Mouse (Mus musculus) heart, adult 8-10 months (tissue): ENCODE measurements around the gene Klk6. TPM values are rescaled to one million over a fixed set of nuclear protein-coding genes. Genes with fewer than 3 reads are reported as not detected.

Experiments used
- DNase-seq: peaks from one replicate; pipeline ENCODE4 v3.0.0; 2022; ENCODE audit warnings: low spot score
- total RNA-seq, 4 experiments: library from RNA; stranded (reverse); gene quantifications; 2 replicates each; pipeline ENCODE4 v1.2.4; 2022

Klk6 gene
- total RNA-seq: not detected

GRCm38 (mm10) chr7:43824199-43824598, at the start of gene Klk6:
Gene Klk6 (plus strand): TSS chr7:43824499.
- no peak for DNase-seq

GRCm38 (mm10) chr7:43774802-43775201, 49.5 kb upstream of the Klk6 start:
- DNase-seq: no peak

GRCm38 (mm10) chr7:43775311-43776057, 48.8 kb upstream of the Klk6 start:
- no peak for DNase-seq

DNA sequence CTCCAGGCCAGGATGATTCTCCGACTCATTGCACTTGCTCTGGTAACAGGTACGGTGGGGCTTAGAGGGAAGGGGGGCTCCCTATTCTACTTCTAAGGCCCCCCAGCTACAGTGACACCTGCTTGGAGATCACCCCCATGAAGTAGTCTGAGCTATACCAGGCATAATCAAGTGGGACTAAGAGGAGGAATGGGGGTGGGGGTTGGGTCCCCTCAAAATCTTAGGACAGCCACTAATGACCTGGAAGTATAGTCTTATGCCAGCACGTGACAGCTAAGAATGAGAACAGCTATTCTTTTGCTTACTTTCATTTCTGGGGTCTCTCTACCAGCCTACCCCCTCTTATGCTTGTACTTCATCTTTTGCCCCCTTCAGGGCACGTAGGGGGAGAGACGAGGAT, 47.8 kb upstream of the Klk6 start:
- no peak for DNase-seq

GRCm38 (mm10) chr7:43777423-43777822, 46.9 kb upstream of the Klk6 start:
- no peak for DNase-seq

GRCm38 (mm10) chr7:43778176-43778970, 45.9 kb upstream of the Klk6 start:
- DNase-seq: no peak

- no peak for DNase-seq
Observed at GRCm38 (mm10) chr7:43780241-43780640, 44.1 kb upstream of the Klk6 start.

DNA sequence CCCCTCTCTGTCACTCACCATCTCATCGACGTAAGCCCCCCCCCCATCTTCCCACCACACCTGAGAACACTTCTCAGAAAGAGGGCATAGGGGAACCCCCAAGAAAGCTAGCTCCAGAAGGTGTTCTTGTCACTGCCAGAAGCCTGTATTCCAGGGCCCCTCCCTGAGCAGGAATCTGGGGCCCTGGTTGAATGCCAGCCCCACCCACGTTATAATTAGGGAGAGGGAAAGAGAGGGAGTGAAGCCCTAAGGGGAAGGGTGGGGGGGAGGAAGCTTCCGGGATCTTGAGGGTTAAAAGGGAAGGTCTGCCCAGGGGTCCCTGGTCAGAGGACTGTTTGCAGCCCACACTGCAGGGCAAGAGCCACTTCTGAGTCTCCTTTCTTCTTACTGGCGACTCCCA, 43.6 kb upstream of the Klk6 start, which contains the start of gene Klk10:
Klk10 (plus strand) TSS at position 290 of the 400 bp plus-strand sequence.
- no peak for DNase-seq

DNA sequence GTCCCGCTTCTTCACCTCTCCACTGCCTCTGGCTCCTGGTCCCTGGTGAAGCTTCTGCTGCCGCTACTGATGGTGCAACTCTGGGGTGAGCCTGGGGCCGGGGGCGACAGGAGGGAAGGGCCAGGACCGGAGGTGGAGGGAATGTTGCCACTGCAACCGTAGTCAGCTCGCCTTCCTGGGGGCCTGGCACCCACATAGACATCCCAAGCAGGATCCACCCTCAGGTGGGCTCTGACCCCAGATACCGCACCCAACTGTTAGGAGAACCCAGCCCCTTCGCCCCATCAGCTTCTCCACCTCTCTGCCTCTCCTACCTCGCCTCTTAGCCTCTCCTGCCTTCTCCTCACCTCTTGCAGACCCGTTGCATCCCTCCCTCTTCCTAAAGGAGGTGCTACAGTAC, 42.8 kb upstream of the Klk6 start:
- DNase-seq: no peak

DNA sequence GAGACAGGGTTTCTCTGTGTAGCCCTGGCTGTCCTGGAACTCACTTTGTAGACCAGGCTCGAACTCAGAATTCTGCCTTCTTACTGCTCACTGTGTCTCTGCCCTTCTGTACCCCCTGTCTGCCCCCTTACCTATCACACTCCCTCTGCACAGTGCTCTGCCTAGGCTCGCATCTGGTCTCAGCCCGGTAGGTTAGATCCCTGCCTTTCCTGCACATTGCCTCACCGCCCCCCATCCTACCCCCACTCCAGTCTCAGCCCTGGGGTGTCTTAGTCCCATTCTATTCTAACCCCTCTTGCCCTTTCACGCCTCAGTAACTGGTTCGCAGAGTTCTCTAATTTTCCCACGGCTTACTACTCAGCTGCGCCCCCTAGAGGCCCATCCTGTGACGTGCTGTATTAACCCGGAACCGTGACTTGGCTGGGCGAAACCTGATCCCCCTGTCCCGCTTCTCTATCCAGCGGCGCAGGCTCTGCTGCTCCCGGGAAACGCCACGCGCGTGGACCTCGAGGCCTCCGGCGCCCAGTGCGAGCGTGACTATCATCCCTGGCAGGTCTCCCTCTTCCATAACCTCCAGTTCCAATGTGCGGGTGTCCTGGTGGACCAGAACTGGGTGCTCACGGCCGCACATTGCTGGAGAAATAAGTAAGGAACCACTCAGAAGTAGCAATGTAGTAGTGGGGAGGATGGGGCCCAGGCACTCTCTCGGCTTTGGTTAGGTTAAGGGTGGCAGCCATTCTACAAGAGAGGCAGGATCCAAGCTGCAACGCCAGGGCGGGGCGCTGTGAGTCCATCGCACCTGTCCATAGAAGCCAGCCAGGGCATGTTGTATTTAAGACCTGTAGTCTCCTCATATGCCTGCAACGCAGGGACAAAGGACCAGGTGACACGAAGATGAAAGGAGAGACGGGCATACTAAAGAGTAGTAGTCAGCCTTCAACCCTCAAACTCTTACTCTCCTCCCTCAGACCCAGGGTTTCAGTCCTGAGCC, 41.7 kb upstream of the Klk6 start:
- DNase-seq: peak; percentile 78

DNA sequence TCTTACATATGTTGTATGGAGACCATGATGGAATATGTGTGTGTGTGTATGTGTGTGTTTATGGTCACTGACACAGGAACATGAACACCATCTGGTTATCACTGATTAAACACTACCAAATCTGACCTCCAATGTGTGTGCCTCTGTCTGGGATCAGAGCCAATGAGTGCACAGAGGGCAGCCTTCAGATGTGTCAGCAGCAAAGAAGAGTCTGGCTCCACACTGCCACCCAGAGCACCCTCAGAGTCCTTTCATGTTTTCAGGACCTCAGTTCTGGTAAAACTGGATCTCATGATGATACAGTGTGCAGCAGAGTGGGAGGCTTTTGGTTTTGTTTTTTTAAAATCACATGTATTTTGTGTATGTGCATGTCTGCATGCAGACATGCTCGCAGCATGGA, 39.0 kb upstream of the Klk6 start:
- no peak for DNase-seq

DNA sequence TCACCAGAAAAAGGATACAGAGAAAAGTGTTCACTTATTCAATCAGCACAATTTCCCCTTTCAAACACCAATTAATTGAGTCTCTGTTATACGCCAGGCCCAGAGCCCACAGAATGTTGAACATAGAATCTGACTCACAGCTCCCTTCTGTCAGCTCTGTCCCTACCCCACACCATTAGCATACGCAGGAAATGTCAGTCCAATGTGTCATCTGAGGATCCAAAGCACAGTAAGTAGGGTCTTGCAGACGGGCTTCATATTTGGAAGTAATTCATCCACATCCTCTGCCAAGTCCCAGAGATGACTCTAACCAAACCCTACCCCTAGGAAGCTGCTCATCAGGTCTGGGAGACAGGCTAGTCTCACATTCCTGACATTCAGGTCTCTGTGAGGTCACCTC, 36.2 kb upstream of the Klk6 start:
- DNase-seq: no peak

DNA sequence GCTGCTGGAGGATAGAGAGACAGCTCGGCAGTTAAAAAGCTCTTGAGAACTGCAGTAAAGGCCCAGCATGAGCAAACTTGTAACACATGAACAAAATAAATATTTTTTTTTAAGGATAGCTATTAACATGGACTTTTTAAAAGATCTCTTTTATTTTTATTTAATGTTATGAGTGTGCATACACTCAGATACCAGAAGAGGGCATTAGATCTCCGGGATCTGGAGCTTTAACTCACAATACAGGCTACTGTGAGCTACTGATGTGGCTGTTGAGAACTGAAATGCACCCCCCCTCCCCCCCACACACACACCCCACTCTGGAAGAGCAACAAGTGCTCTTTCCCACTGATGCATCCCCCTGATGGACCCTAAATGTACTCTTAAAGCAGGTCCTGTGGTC, 35.0 kb upstream of the Klk6 start:
- DNase-seq: no peak

DNA sequence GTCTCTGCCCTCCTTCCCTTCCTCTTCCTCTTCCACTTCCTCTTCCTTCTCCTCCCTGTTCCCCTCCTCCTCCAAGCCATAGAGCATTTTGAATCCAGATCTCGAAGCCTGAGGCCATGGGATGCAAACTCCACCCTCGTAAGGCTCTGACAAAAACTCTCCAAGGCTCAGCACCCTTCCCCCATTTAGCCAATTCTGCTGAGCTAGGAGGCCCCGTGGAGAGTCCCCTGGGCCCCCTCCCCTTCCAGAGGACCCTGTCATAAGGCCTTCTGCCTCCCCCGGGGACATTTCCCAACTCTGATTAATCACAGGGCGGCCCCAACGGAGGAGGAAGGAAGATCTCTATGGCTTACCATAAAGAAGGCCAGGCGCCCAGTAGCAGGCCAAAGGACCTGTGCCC, 32.7 kb upstream of the Klk6 start, which contains the start of gene Klk9:
Klk9 (plus strand) TSS at position 301 of the 400 bp plus-strand sequence.
- DNase-seq: no peak

- DNase-seq: no peak
Observed at GRCm38 (mm10) chr7:43796355-43796754, 27.9 kb upstream of the Klk6 start.

DNA sequence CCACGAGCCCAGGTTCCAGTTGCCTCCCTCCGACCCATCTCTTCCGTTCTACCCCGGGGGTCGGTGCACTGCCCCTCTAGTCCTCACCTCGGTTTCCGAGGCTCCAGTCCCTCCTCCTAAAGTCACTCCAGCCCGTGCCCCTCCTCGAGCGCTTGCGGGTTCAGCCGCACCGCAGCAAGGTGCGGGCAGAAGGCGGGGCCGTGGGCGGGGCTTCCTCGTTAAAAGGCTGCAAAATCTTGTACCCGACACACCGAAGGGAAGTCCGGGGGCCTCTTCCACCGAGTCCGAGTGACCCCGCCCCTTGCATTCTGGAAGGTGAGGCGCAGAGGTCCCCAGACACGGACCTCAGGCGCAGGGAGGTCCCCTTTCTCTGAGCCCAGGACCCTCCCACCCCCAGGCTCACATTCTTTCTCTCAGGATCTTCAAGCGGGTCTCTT, 26.9 kb upstream of the Klk6 start, which contains the start of gene Klk8:
Klk8 (plus strand) TSS at position 245 of the 437 bp plus-strand sequence.
- DNase-seq: peak; percentile 13

DNA sequence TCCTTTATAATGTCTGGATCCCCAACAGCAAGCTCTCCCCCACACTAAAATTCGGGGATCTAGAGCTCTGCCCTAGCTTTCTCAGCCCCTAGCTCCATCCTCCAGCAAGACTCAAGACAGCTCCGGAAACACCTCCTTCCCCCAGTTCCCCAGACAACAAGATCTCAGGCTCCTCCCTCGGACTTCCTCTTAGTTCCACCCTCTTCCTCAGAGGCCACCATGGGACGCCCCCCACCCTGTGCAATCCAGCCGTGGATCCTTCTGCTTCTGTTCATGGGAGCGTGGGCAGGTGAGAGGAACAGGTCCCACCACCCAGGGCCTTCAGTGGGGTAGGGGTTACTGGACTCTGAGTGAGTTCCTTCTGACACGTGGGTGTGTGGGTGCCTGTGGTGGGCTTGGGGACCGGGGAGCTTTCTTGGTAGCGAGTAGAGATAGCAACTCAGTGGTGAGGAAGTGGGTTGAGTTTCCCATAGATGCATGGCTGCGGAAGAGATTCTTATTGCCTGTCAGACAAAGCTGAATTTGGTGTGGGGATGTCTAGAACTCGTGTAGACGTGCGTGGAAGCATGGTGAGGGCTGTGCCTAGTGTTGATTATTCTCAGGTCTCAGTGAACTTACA, 26.3 kb upstream of the Klk6 start:
- DNase-seq: peak; percentile 44

DNA sequence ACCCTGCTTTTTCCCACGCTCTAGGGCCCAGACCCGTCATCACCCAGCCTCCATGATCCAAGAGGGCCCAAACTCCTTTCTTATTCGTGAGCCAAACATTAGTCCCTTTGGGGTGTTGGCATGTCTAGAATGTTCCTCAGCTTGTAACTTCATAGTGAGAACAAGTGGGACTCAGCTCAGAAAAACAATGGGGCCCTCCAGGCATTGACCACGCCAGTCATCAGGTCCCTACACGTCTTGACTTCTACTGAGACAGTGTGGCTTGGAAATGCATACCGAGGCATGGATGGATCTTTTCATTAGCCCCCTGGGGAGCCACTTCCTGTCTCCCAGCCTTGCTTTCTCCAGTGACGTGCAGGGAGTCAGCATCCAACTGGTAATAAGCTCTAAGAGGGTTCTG, 24.4 kb upstream of the Klk6 start:
- no peak for DNase-seq

GRCm38 (mm10) chr7:43810994-43811393, 13.3 kb upstream of the Klk6 start, which contains the start of gene Klk7:
Gene Klk7 (plus strand): TSS chr7:43811294.
- DNase-seq: no peak

GRCm38 (mm10) chr7:43815211-43815610, 9.1 kb upstream of the Klk6 start:
- DNase-seq: no peak

- DNase-seq: no peak
Observed at GRCm38 (mm10) chr7:43816746-43817145, 7.6 kb upstream of the Klk6 start.
